Mouse (Mus musculus) lung, postnatal 0 days (tissue): ENCODE data around the gene Cdt1. TPM values are rescaled to one million over a fixed set of nuclear protein-coding genes. Genes with fewer than 3 reads are reported as not detected.

Experiments used
- ATAC-seq: fragments of 200-750 bp; cut with Nextera tagmentation; 2 replicates; pipeline ENCODE4 v1.8.0; 2017; ENCODE audit warnings: moderate library complexity
- DNase-seq: peaks from one replicate; pipeline ENCODE4 v3.0.0-alpha.2; 2016; ENCODE audit warnings: low spot score
- H3K27ac ChIP-seq: fragments of 300-500 bp; sonication (generic); 2 replicates; pipeline ENCODE4 v1.5.1; 2014; ENCODE audit warnings: antibody characterized with exemption, mild to moderate bottlenecking, low read length, mixed read lengths
- H3K27me3 ChIP-seq: fragments of 300-500 bp; sonication (generic); replicated peaks from 2 replicates; pipeline ENCODE4 v1.6.1; 2014; ENCODE audit warnings: low read length, mixed read lengths; ENCODE audit not compliant: insufficient read depth
- H3K36me3 ChIP-seq: fragments of 300-500 bp; sonication (generic); 2 replicates; pipeline ENCODE4 v1.6.1; 2014; ENCODE audit warnings: low read length, mixed read lengths; ENCODE audit not compliant: insufficient read depth
- H3K4me1 ChIP-seq: fragments of 300-500 bp; sonication (generic); 2 replicates; pipeline ENCODE4 v1.6.1; 2014; ENCODE audit warnings: antibody characterized with exemption, low read depth, low read length, mixed read lengths; ENCODE audit not compliant: insufficient read depth
- H3K4me2 ChIP-seq: fragments of 300-500 bp; sonication (generic); replicated peaks from 2 replicates; pipeline ENCODE4 v1.6.1; 2014; ENCODE audit warnings: low read depth, mild to moderate bottlenecking, low read length, moderate library complexity, mixed read lengths
- H3K4me3 ChIP-seq: fragments of 300-500 bp; sonication (generic); 2 replicates; pipeline ENCODE4 v1.5.1; 2014; ENCODE audit warnings: low read depth, low read length
- H3K9ac ChIP-seq: fragments of 300-500 bp; sonication (generic); replicated peaks from 2 replicates; pipeline ENCODE4 v1.6.1; 2014; ENCODE audit warnings: low read depth, mild to moderate bottlenecking
- H3K9me3 ChIP-seq: fragments of 300-500 bp; sonication (generic); 2 replicates; pipeline ENCODE4 v1.6.1; 2016; ENCODE audit warnings: low read length, mixed read lengths
- CTCF ChIP-seq: IDR thresholded peaks from 2 replicates; pipeline ENCODE4 v1.5.1; 2016; ENCODE audit warnings: antibody characterized with exemption, mild to moderate bottlenecking
- EP300 ChIP-seq: IDR thresholded peaks from 2 replicates; pipeline ENCODE4 v1.6.1; 2016; ENCODE audit warnings: antibody characterized with exemption, mild to moderate bottlenecking, control low read depth
- WGBS: fragments of 180-500 bp; shearing (Covaris S2); extraction: QIAGEN DNeasy Blood & Tissue Kit; methylation state at CpG from one replicate; pipeline ENCODE4 v1.1.7; 2014; 5-methylcytosine and 5-hydroxymethylcytosine counted together
- polyA plus RNA-seq: library from polyadenylated mRNA; unstranded; fragments of >200 nt; fragmentation: Nextera tagmentation; extraction: Ambion mirVana; gene quantifications from 2 replicates; pipeline ENCODE4 v1.2.1, GENCODE M21; 2015

Gene Cdt1
- polyA plus RNA-seq, 1 experiment from 2014 or later, result 7.4 TPM

GRCm38 (mm10) chr8:122556030-122557009 is 11.5 kb upstream of the Cdt1 start:
- peak overlapping the region; percentile 15; the same call in 1 of the 2 replicates for H3K4me2 ChIP-seq
- no peaks in the 10 kb centered on the region for H3K27me3 ChIP-seq
- H3K9ac ChIP-seq, result no peak overlapping the region
- ATAC-seq (peak; percentile 84), DNase-seq (peak; percentile 94)
- H3K9me3 ChIP-seq, result no peaks in the 10 kb centered on the region
- TF ChIP-seq EP300 (no peak), CTCF (peak; percentile 42)
- WGBS, result 29% methylated on average over 12 of the region's 12 CpGs
- peaks cover 13% of the 10 kb centered on the region for H3K4me1 ChIP-seq
- no peaks in the 10 kb centered on the region for H3K36me3 ChIP-seq
- peak overlapping the region; percentile 78 for H3K27ac ChIP-seq
- H3K4me3 ChIP-seq, result no peak overlapping the region

- WGBS, result 48% methylated on average over 10 of the region's 10 CpGs
- Histone ChIP-seq H3K9ac (no peak overlapping the region), H3K27me3 (no peaks in the 10 kb centered on the region), H3K4me2 (0 out of 2 replicates have a peak overlapping the region, but pooled peaks have one; percentile 15), H3K36me3 (no peaks in the 10 kb centered on the region), H3K4me3 (no peak overlapping the region), H3K27ac (peak overlapping the region; percentile 78), H3K4me1 (peaks cover 13% of the 10 kb centered on the region), H3K9me3 (no peaks in the 10 kb centered on the region)
- DNase-seq (peak; percentile 22), ATAC-seq (no peak)
- TF ChIP-seq CTCF, result no peak
- TF ChIP-seq EP300, result no peak
These were observed 10.4 kb upstream of the Cdt1 start for GRCm38 (mm10) chr8:122557248-122558038.

- Histone ChIP-seq H3K4me1 (peaks cover 13% of the 10 kb centered on the region), H3K27me3 (no peaks in the 10 kb centered on the region), H3K4me3 (no peak overlapping the region), H3K9me3 (no peaks in the 10 kb centered on the region), H3K9ac (no peak overlapping the region), H3K27ac (peak overlapping the region; percentile 27; the same call in 1 of the 2 replicates), H3K36me3 (no peaks in the 10 kb centered on the region), H3K4me2 (no peak overlapping the region)
- 17% methylated on average over 11 of the region's 12 CpGs for WGBS
- DNase-seq (peak; percentile 76), ATAC-seq (peak; percentile 77)
- no peak for TF ChIP-seq EP300
- peak; percentile 50 for TF ChIP-seq CTCF
These were observed 9.0 kb upstream of the Cdt1 start for GRCm38 (mm10) chr8:122558671-122559349.

- Histone ChIP-seq H3K27me3 (no peaks in the 10 kb centered on the region), H3K4me2 (no peak overlapping the region), H3K36me3 (no peaks in the 10 kb centered on the region), H3K4me1 (peaks cover 12% of the 10 kb centered on the region), H3K27ac (no peak overlapping the region), H3K9ac (no peak overlapping the region), H3K9me3 (no peaks in the 10 kb centered on the region), H3K4me3 (no peak overlapping the region)
- ATAC-seq (no peak), DNase-seq (peak; percentile 16)
- WGBS, result 62% methylated on average over 5 of the region's 5 CpGs
- TF ChIP-seq CTCF (no peak), EP300 (no peak)
These were observed 6.6 kb upstream of the Cdt1 start for GRCm38 (mm10) chr8:122561199-122561598.

GRCm38 (mm10) chr8:122564363-122565352 is 3.2 kb upstream of the Cdt1 start:
- Histone ChIP-seq H3K36me3 (no peaks in the 10 kb centered on the region), H3K9me3 (no peaks in the 10 kb centered on the region), H3K4me2 (no peak overlapping the region), H3K4me3 (no peak overlapping the region), H3K4me1 (peaks cover 10% of the 10 kb centered on the region; the same call in 1 of the 2 replicates), H3K27me3 (no peaks in the 10 kb centered on the region), H3K9ac (no peak overlapping the region), H3K27ac (no peak overlapping the region)
- DNase-seq (peak; percentile 57), ATAC-seq (no peak)
- TF ChIP-seq EP300 (no peak), CTCF (no peak)
- 70% methylated on average over 25 of the region's 25 CpGs for WGBS
